Mouse (Mus musculus): ENCODE results near the gene Gm10392. TPM values are rescaled to one million over a fixed set of nuclear protein-coding genes. Genes with fewer than 3 reads are reported as not detected.

Gm10392 gene
- total and polyA plus RNA-seq, 2 experiments from 2014 or later, result not detected

DNA sequence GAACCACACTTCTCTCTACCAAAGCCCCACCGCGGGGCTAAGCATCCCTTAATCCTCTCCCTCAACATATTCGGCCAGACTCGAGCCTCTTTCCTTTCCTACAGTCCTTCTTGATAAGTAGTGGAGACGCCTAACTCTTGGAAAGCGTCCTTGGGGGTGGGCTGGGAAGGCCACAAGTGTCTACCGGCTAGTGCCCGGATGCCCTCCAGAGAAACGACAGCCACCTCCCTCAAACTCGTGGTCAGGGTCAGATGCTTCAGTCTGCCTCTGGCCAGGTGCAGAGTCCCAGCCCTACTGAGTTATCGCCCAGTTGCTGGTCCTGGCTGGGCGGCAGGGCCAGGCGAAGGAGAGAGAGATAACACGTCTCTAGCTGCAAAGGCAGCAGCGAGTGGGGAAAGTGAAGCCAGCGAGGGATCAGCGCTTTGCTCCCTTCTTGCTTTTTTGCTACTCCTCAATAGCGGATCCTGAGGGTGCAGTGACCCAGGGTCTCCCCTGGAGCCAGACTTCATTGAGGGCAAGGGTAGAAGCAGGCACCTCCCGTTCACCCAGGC, 4.6 kb downstream of the Gm10392 start:
- Histone ChIP-seq H3K27me3 (ENCODE audit: insufficient read depth, low read length) (no peaks in the 10 kb centered on the region), H3K9me3 (ENCODE audit: low read length) (no peaks in the 10 kb centered on the region), H3K36me3 (ENCODE audit: insufficient read depth) (no peaks in the 10 kb centered on the region), H3K4me2 (ENCODE audit: low read depth) (peak overlapping the region; percentile 84), H3K4me3 (ENCODE audit: low read depth, low read length) (peak overlapping the region; percentile 46), H3K9ac (no peak overlapping the region), H3K27ac (ENCODE audit: low read depth, low read length) (no peak overlapping the region), H3K4me1 (ENCODE audit: insufficient read depth) (peaks cover 14% of the 10 kb centered on the region)
- 20% methylated on average over 19 of the region's 19 CpGs for WGBS
- ATAC-seq (no peak), DNase-seq (no peak)
- TF ChIP-seq CTCF (IDR thresholded peaks at IDR 0.05; ENCODE audit: low read depth), result no peak

DNA sequence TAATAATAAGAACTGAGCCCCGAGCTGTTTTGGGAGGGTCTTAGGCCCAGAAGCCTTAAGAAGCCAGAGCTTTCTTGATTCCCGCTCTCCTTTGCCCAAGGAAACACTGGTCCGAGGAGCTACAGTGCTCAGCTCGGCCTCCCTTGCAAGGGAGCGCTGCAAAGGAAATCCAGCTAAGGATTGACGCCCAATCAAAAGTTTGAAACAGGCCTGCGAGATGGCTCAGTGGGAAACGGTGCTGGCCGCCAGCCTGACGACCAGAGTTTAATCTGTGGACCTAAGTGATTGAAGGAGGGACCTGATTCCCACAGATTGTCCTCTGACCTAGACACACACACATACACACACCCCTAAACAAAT, 5.2 kb downstream of the Gm10392 start:
- no peaks in the 10 kb centered on the region for H3K9me3 ChIP-seq (ENCODE audit: low read length)
- H3K27ac ChIP-seq (ENCODE audit: low read depth, low read length), result no peak overlapping the region
- H3K4me3 ChIP-seq (ENCODE audit: low read depth, low read length), result peak overlapping the region; percentile 58
- H3K4me1 ChIP-seq (ENCODE audit: insufficient read depth), result peaks cover 14% of the 10 kb centered on the region
- no peaks in the 10 kb centered on the region for H3K27me3 ChIP-seq (ENCODE audit: insufficient read depth, low read length)
- DNase-seq (no peak), ATAC-seq (no peak)
- H3K4me2 ChIP-seq (ENCODE audit: low read depth), result peak overlapping the region; percentile 96
- no peak for TF ChIP-seq CTCF (IDR thresholded peaks at IDR 0.05; ENCODE audit: low read depth)
- H3K9ac ChIP-seq, result no peak overlapping the region
- H3K36me3 ChIP-seq (ENCODE audit: insufficient read depth), result no peaks in the 10 kb centered on the region
- WGBS, result 15% methylated on average over 10 of the region's 10 CpGs

DNA sequence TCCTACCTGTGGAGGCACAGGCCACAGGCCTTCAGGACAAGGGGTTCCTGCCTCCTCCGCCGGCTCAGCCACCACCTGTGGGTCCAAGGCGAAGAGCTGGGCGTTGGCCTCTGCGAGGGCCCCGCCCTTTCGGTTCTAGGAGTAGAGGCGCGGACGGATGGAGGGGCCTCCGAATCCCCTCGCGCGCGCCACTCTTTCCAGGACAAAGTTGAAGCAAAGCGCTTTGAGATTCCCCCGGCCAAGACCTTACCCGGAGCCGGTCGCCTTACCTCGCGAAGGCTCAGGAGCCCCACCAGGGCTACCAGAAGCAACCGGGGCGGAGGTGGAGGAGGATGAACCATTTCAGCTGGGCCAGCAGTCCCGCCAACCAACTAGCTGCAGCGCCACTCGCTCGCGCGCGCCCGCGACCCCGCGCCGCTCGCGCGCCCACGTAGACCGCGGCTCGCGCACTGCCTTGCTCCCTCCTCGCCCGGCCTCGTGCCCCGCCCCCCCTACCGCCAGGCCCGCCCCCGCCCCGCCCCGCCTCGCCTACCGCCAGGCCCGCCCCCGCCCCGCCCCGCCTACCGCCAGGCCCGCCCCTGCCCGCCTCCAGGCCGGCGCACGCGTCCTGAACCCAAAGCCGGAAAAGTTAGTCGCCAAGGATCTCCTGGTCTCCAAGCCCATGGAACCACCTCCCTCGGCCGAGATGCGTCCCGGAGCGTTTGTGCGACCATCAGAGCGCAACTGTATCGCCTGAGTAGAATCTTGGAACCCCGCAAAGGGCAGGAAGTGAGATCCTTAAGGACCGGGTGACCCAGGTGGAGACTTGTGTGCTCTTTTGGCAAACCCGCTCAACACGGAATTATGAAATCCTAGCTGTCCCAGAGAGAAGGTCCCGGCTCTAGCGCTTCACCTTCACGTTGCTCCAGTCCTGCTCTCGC, 5.8 kb downstream of the Gm10392 start:
- TF ChIP-seq CTCF (IDR thresholded peaks at IDR 0.05; ENCODE audit: low read depth), result no peak
- WGBS, result 2% methylated on average over 79 of the region's 84 CpGs
- no peak overlapping the region for H3K27ac ChIP-seq (ENCODE audit: low read depth, low read length)
- H3K9ac ChIP-seq, result peak overlapping the region; percentile 54
- peak; percentile 64 for ATAC-seq
- peak overlapping the region; percentile 96 for H3K4me2 ChIP-seq (ENCODE audit: low read depth)
- DNase-seq, result peak; percentile 84
- no peaks in the 10 kb centered on the region for H3K9me3 ChIP-seq (ENCODE audit: low read length)
- no peaks in the 10 kb centered on the region for H3K27me3 ChIP-seq (ENCODE audit: insufficient read depth, low read length)
- peaks cover 18% of the 10 kb centered on the region for H3K4me1 ChIP-seq (ENCODE audit: insufficient read depth)
- H3K4me3 ChIP-seq (ENCODE audit: low read depth, low read length), result peak overlapping the region; percentile 58
- no peaks in the 10 kb centered on the region for H3K36me3 ChIP-seq (ENCODE audit: insufficient read depth)

DNA sequence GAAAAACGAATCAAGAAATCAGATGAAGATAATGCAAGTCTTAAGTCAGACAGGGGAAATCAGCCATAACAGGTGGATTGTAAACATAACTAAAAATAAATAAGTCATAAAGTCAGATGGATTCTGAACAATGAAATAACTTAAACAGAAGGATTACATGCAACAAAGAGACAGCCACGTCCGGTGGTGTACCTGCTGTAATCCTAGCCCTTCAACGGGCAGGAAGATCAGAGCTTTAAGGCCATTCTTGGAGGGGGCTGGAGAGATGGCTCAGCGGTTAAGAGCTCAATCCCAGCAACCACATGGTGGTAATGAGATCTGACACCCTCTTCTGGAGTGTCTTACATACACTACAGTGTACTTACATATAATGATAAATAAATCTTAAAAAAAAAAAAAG, 7.7 kb downstream of the Gm10392 start:
- peaks cover 18% of the 10 kb centered on the region for H3K4me1 ChIP-seq (ENCODE audit: insufficient read depth)
- DNase-seq (no peak), ATAC-seq (no peak)
- TF ChIP-seq CTCF (IDR thresholded peaks at IDR 0.05; ENCODE audit: low read depth), result no peak
- no peak overlapping the region for H3K4me3 ChIP-seq (ENCODE audit: low read depth, low read length)
- no peak overlapping the region for H3K4me2 ChIP-seq (ENCODE audit: low read depth)
- WGBS, result 81% methylated on average over 5 of the region's 5 CpGs
- H3K27me3 ChIP-seq (ENCODE audit: insufficient read depth, low read length), result no peaks in the 10 kb centered on the region
- H3K27ac ChIP-seq (ENCODE audit: low read depth, low read length), result no peak overlapping the region
- H3K36me3 ChIP-seq (ENCODE audit: insufficient read depth), result peaks cover 8% of the 10 kb centered on the region
- no peaks in the 10 kb centered on the region for H3K9me3 ChIP-seq (ENCODE audit: low read length)
- H3K9ac ChIP-seq, result no peak overlapping the region

DNA sequence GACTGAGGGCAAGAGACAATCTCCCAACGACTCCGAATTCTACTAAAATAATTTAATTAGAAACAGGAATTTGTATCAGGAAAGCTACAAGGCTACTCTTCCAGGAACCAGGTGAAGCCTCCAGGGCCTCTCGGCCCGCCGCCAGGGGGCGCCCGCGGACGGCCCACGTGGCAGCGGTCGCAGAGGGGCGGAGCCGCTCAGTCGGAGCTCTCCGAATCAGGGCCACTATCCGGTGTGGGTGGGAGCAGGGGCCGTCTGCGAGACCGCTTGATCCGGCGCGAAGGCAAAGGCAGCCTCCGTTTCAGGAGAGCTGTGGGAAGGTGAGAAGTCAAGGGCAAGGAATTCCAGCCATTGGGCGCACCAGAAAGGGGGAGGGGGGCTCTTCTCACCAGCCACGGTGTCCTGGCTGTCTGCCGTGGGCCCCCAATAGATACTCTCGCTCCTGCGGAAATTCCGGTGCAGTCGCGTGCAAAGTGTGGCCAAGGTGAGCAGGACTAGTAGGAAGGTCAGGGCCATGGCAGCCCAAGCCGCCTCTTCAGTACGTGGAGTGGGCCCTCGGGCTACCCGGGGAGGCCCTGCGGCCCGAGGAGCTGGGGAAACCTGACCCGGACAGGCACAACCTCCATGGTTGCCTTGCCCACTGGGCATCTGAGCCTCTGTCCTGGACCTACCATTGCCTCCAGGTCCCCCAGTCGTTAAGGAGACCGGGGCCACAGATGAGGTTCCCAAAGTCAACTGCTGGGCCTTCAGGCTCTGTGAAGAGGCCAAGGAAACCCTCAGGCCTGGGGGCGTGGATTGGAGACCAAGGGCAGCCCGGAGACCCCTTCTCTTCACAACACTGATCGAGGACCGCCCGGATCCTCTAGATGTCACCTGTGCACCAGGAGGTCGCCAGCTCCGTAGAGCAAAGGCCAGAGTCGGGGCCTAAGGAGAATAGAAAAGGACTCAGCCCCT, 10.7 kb downstream of the Gm10392 start:
- peak; percentile 92 for TF ChIP-seq CTCF (IDR thresholded peaks at IDR 0.05; ENCODE audit: low read depth)
- Histone ChIP-seq H3K27me3 (ENCODE audit: insufficient read depth, low read length) (no peaks in the 10 kb centered on the region), H3K4me3 (ENCODE audit: low read depth, low read length) (peak overlapping the region; percentile 38), H3K27ac (ENCODE audit: low read depth, low read length) (no peak overlapping the region), H3K9ac (peak overlapping the region; percentile 51), H3K36me3 (ENCODE audit: insufficient read depth) (peaks cover 37% of the 10 kb centered on the region), H3K4me1 (ENCODE audit: insufficient read depth) (0 out of 2 replicates have a peak, but pooled peaks cover 9% of the 10 kb centered on the region), H3K4me2 (ENCODE audit: low read depth) (peak overlapping the region; percentile 74), H3K9me3 (ENCODE audit: low read length) (no peaks in the 10 kb centered on the region)
- peak; percentile 90 for DNase-seq
- WGBS, result 19% methylated on average over 49 of the region's 49 CpGs
- ATAC-seq, result peak; percentile 89

DNA sequence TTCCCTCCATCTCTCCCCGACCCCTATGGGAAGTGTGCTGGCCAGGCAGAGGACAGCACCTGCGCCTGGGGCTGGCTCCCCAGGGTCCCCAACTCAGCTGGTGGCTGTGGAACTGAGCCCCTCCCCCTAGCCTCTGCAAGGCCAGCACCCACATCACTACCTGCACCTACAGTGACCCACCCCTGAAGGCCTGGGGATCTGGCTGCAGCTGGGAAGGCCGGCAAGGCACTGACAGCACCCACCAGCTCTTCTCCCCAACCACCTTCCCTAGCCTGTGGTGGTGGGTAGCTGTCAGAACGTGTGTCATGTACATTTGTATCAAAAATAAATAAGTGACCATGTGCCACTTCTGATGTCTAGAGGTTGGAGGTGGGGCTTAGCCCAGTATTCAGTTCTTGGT, 11.6 kb downstream of the Gm10392 start:
- no peak for TF ChIP-seq CTCF (IDR thresholded peaks at IDR 0.05; ENCODE audit: low read depth)
- Histone ChIP-seq H3K4me3 (ENCODE audit: low read depth, low read length) (no peak overlapping the region), H3K27me3 (ENCODE audit: insufficient read depth, low read length) (no peaks in the 10 kb centered on the region), H3K9me3 (ENCODE audit: low read length) (no peaks in the 10 kb centered on the region), H3K9ac (no peak overlapping the region), H3K4me1 (ENCODE audit: insufficient read depth) (0 out of 2 replicates have a peak, but pooled peaks cover 7% of the 10 kb centered on the region), H3K4me2 (ENCODE audit: low read depth) (no peak overlapping the region), H3K27ac (ENCODE audit: low read depth, low read length) (no peak overlapping the region), H3K36me3 (ENCODE audit: insufficient read depth) (peaks cover 47% of the 10 kb centered on the region)
- WGBS, result 75% methylated on average over 4 of the region's 4 CpGs
- ATAC-seq (no peak), DNase-seq (no peak)
